Mouse (Mus musculus): ENCODE data around the gene Stam2. TPM values are rescaled to one million over a fixed set of nuclear protein-coding genes. Genes with fewer than 3 reads are reported as not detected.

Gene Stam2
- total and polyA plus RNA-seq, 3 experiments: 9.3 to 25.8 (median 23.0) TPM

DNA sequence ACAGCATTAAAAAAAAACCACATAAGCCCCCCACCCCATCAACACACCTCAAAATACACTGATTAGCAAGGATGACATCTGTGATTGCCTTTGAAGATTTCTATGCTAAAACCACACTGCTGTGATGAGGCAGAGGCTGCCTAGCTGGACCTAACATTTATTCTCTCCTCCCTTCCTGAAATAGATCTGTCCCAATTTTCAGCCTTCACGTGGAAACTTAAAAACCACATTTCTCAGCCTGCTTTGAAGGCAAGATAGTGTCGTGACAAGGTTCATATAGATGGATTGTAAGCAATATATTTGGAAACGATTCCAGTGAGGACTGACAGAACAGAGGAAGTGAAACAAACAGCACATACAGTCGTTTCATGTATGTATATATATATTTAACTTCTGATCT lies 87.5 kb downstream of the Stam2 start:
- DNase-seq (ENCODE audit: low spot score) (no peak), ATAC-seq (ENCODE audit: extremely low read depth, insufficient number of reproducible peaks, low FRiP score, poor library complexity, severe bottlenecking) (no peak)
- no peaks in the 10 kb centered on the region for H3K27me3 ChIP-seq (ENCODE audit: insufficient read depth, low read length)
- H3K36me3 ChIP-seq (replicated peaks): no peaks in the 10 kb centered on the region
- H3K4me1 ChIP-seq (ENCODE audit: insufficient read depth, low read depth, low read length): no peaks in the 10 kb centered on the region
- TF ChIP-seq POLR2AphosphoS5 (IDR thresholded peaks at IDR 0.05; ENCODE audit: insufficient replicate concordance, low read depth, low read length) (no peak), CTCF (IDR thresholded peaks at IDR 0.05; ENCODE audit: low read depth, low read length) (no peak), GATA1 (IDR thresholded peaks at IDR 0.05; ENCODE audit: borderline replicate concordance, low read length) (no peak), GATA2 (IDR thresholded peaks at IDR 0.05; ENCODE audit: borderline replicate concordance, low read depth, low read length) (no peak), TAL1 (conservative IDR thresholded peaks at IDR 0.05; ENCODE audit: low read depth, low read length) (no peak)
- no peaks in the 10 kb centered on the region for H3K9me3 ChIP-seq (replicated peaks)
- H3K4me3 ChIP-seq (ENCODE audit: low read depth, low read length): no peak overlapping the region

DNA sequence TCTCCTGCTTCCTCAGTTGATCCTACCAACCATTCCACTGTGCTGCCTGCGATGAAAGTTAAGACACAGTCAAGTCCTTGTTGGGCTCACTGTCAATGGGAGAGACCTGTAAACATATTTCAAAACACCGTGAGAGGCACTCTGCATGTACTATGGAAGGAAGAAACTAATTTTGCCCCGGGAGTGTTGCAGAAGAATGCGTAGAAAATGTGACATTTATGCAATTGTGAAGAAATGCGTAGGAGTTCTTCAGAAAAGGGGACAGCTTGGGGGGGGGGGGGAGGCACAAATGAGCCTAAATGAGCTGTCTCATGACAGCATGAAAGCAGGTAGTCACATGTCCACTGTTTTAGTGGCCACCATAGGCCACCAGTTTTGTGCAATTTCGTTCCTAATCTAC lies 90.5 kb downstream of the Stam2 start:
- no peak for ATAC-seq (ENCODE audit: extremely low read depth, insufficient number of reproducible peaks, low FRiP score, poor library complexity, severe bottlenecking)
- Histone ChIP-seq H3K4me1 (ENCODE audit: insufficient read depth, low read depth, low read length) (no peaks in the 10 kb centered on the region), H3K27me3 (ENCODE audit: insufficient read depth, low read length) (no peaks in the 10 kb centered on the region), H3K4me3 (ENCODE audit: low read depth, low read length) (no peak overlapping the region), H3K9me3 (replicated peaks) (no peaks in the 10 kb centered on the region), H3K36me3 (replicated peaks) (no peaks in the 10 kb centered on the region)
- TF ChIP-seq CTCF (IDR thresholded peaks at IDR 0.05; ENCODE audit: low read depth, low read length) (no peak), GATA1 (IDR thresholded peaks at IDR 0.05; ENCODE audit: borderline replicate concordance, low read length) (no peak), TAL1 (conservative IDR thresholded peaks at IDR 0.05; ENCODE audit: low read depth, low read length) (no peak)
- no peak for DNase-seq (ENCODE audit: low spot score)

DNA sequence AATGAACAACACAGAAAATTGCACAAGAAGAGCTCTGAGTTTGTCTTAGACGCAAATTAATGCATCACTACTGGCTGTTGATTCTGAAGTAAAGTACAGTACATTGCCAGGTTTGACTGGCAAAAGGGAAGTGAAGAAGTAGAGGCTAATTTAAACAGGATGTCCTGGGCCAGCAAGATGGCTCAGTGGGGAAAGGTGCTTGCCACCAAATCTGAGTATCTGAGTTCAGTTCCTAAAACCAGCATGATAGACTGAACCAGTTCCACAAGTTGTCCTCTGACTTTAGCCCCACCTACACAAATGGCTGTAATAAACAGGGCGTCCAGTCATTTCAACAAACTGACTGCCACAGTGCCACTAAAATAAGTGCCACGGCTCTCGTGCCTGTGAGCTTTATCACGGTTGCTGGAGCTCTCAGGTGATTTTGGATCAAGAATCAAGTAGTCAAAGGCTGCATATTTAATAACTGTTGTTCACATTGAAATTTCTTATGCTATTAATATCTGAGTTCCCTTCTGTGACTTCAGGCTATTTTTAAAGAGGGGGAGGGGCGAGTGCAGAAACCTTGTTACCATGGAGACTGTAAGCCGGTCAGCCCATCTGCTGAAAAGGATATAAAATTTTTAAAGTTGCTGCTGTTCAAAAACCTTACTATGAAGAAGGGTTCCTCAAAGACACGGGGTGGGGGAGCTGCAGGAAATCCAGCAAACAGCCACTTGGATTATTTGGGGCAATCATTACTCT lies 94.7 kb downstream of the Stam2 start:
- H3K36me3 ChIP-seq (replicated peaks): no peaks in the 10 kb centered on the region
- no peaks in the 10 kb centered on the region for H3K4me1 ChIP-seq (ENCODE audit: insufficient read depth, low read depth, low read length)

DNA sequence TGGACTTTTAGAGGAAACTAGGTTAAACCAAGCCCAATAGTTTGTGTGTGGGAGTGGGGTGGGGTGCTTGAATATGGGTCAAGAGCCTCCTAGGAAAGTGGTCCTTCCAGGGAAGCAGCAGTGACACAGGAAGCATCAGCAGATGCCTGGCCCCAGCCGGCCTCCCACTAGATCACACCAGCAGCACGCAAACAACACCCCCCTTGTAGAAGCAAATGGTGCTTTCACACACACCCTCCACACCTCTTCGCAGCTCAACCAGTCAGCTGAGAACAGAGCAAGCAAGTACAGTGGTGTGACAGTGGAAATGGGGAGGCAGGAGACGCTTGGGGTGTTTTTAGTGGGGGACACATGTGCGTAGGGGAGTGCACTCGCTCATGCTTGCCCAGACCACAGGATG lies 98.4 kb downstream of the Stam2 start:
- no peak for ATAC-seq (ENCODE audit: extremely low read depth, insufficient number of reproducible peaks, low FRiP score, poor library complexity, severe bottlenecking)
- Histone ChIP-seq H3K4me3 (ENCODE audit: low read depth, low read length) (no peak overlapping the region), H3K9me3 (replicated peaks) (no peaks in the 10 kb centered on the region), H3K27me3 (ENCODE audit: insufficient read depth, low read length) (no peaks in the 10 kb centered on the region), H3K4me1 (ENCODE audit: insufficient read depth, low read depth, low read length) (no peaks in the 10 kb centered on the region), H3K36me3 (replicated peaks) (no peaks in the 10 kb centered on the region)
- no peak for DNase-seq (ENCODE audit: low spot score)
- TF ChIP-seq POLR2AphosphoS5 (IDR thresholded peaks at IDR 0.05; ENCODE audit: insufficient replicate concordance, low read depth, low read length): no peak
- TF ChIP-seq CTCF (IDR thresholded peaks at IDR 0.05; ENCODE audit: low read depth, low read length): no peak
- TF ChIP-seq GATA2 (IDR thresholded peaks at IDR 0.05; ENCODE audit: borderline replicate concordance, low read depth, low read length): no peak
- TF ChIP-seq TAL1 (conservative IDR thresholded peaks at IDR 0.05; ENCODE audit: low read depth, low read length): no peak
- TF ChIP-seq GATA1 (IDR thresholded peaks at IDR 0.05; ENCODE audit: borderline replicate concordance, low read length): no peak

More for the DNA sequence above, 94.7 kb downstream of the Stam2 start:
- TF ChIP-seq POLR2AphosphoS5 (IDR thresholded peaks at IDR 0.05; ENCODE audit: insufficient replicate concordance, low read depth, low read length) (no peak), CTCF (IDR thresholded peaks at IDR 0.05; ENCODE audit: low read depth, low read length) (no peak), GATA2 (IDR thresholded peaks at IDR 0.05; ENCODE audit: borderline replicate concordance, low read depth, low read length) (no peak), GATA1 (IDR thresholded peaks at IDR 0.05; ENCODE audit: borderline replicate concordance, low read length) (no peak), TAL1 (conservative IDR thresholded peaks at IDR 0.05; ENCODE audit: low read depth, low read length) (no peak)
- no peak overlapping the region for H3K4me3 ChIP-seq (ENCODE audit: low read depth, low read length)
- no peak for ATAC-seq (ENCODE audit: extremely low read depth, insufficient number of reproducible peaks, low FRiP score, poor library complexity, severe bottlenecking)
- no peaks in the 10 kb centered on the region for H3K9me3 ChIP-seq (replicated peaks)
- H3K27me3 ChIP-seq (ENCODE audit: insufficient read depth, low read length): no peaks in the 10 kb centered on the region
- no peak for DNase-seq (ENCODE audit: low spot score)

Other genes with a start within 250 kb of the Stam2 start
- 0.15 TPM in 1 of 2 replicates, not detected in the other for gene Cacnb4, start 65.5 kb downstream of the Stam2 start, total RNA-seq (2014; fragmentation: Nextera tagmentation)
- gene Cacnb4, start 65.5 kb downstream of the Stam2 start, total RNA-seq (2017): under 0.01 and 0.11 TPM in 2 replicates
- gene Cacnb4, start 65.5 kb downstream of the Stam2 start, polyA plus RNA-seq (2012): 0.01 TPM in 1 of 2 replicates, not detected in the other
- gene Fmnl2, start 115.6 kb upstream of the Stam2 start, total RNA-seq (2014; fragmentation: Nextera tagmentation): not detected in 2 replicates
- gene Fmnl2, start 115.6 kb upstream of the Stam2 start, total RNA-seq (2017): under 0.01 TPM in 1 of 2 replicates, not detected in the other
- gene Fmnl2, start 115.6 kb upstream of the Stam2 start, polyA plus RNA-seq (2012): not detected in 2 replicates